Mouse (Mus musculus) left cerebral cortex, adult 18-20 months (tissue): ENCODE data around the gene Rgs3. TPM values are rescaled to one million over a fixed set of nuclear protein-coding genes. Genes with fewer than 3 reads are reported as not detected.

Source experiments
- DNase-seq, 2 experiments: peaks; one replicate each; pipeline ENCODE4 v3.0.0; 2021 to 2022; ENCODE audit warnings: low spot score in 2 of 2, mixed read lengths in 1 of 2
- total RNA-seq, 2 experiments: library from RNA; stranded (reverse); gene quantifications; 2 replicates each; pipeline ENCODE4 v1.2.3; 2021

The Rgs3 gene
- total RNA-seq, 2 experiments from 2014 or later, result 25.7 TPM

- no peak for DNase-seq
These were observed 44.0 kb downstream of the Rgs3 start for GRCm38 (mm10) chr4:62603607-62604006.

DNA sequence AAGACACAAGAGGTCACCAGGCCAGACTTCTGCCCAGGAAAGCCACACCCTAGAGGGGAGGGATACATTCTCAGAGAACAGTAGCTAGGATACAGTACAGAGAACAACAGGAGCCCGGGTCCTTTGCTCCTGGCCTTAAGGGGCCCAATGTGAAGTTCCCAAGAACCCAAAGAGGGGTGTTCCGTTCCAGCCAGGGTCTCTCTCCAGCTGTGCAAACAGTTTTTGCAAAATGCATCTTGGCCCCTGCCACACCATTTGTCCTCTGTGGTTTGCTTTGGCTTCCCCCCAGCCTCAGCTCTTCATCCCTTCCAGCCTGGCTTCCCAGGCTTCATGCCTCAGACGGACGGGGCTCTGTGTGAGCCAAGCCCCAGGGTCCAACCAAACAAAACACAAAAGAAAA lies 44.4 kb downstream of the Rgs3 start:
- no peak for DNase-seq

DNA sequence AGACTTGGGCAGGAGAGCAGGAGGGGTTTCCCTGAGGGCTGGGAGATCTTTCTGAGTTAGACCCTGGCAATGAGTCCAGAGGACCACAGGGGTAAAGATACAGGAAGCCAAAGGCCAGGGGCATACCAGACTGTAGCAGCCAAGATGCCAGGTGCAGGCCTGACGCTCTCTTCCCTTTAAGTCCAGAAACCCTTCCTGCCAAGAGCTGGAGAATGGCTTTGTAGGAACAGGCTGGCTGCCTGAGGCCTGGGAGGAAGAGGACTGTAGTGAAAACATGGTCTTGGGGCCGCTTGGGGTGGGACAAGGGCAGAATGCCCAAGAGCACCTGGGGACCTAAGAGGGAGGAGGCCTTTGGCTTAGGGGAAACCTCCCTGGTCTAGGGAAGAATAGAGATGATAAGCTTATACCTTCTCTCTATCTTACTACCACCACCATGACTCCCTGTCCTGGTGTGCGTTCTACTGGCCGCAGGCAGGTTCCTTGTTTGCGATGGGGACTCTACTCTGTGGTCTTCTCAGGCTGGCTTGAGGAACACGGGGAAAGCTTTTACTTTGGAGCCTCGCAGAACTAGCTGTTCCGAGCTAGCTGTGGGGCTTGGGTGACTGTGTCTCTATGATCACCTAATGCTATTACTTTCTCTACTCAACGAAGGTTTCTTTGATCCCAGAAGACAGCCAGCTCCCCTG lies 46.4 kb downstream of the Rgs3 start:
- no peak for DNase-seq

- no peak for DNase-seq
These were observed 46.9 kb downstream of the Rgs3 start for GRCm38 (mm10) chr4:62606542-62606882.

DNA sequence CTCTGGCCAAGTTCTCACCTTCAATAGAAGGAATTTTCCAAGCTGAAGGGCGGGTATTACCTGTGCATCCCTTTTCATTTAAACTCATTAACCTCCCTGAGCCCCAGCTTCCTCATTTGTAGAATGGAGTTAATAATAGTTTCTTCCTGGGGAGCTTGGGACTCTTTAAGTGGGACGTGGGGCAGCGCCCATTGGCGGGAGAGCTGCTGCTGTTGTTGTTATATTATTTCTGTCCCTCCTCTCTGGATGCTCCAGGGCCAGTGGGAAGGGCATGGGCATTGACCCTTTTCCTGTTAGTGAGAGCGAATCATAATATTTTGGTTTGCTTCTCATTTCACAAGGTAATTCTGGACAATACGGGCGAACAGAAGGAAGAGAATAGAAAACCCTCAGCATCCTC lies 47.3 kb downstream of the Rgs3 start:
- DNase-seq, result no peak

DNA sequence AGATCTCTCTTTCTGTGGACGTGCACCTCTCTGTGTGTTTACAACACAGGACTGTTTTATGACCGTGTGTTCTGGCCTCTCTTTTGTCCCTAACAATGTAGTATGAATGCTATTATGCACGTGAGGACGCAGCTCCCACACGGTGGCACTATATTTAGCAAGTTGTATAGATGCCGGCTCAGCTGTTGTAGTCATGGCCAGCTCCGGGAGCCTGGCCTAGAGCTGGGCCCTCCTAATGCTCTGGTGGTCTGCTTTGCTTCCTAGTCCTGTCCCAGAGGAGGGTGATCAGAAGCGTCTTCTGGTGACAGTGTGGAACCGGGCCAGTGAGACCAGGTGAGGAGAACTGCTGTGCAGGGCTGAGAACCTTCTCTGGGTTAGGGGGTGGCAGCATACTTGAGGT lies 47.7 kb downstream of the Rgs3 start:
- no peak for DNase-seq

GRCm38 (mm10) chr4:62607805-62608204 lies 48.2 kb downstream of the Rgs3 start:
- DNase-seq, result no peak

- DNase-seq, result no peak
These were observed 49.7 kb downstream of the Rgs3 start for GRCm38 (mm10) chr4:62609333-62609732.

DNA sequence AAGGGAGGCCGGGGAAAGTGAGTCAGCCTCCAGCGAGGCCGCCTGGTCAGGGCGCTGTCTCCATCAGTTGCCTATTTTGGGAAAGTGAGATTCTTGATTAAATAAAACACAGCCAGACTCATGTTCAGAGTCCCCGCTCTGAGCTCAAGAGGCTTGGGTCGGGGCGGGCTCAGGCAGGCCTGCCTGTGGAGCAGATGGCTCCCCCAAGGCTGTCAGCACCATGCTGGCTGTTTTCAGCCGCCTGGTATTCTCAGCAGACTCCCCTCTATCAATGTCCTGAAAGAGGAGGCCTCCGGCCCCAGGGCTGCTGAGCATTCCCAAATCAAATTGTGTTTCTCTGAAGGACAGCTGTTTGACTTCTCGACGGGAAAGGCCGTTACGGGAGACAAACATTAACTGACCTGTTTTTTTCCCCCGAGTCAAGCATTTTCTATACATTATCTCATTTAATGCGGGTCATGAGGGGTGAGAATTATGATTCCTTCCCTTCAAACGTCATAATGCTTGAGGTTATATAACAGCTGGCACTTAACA lies 50.6 kb downstream of the Rgs3 start:
- no peak for DNase-seq

DNA sequence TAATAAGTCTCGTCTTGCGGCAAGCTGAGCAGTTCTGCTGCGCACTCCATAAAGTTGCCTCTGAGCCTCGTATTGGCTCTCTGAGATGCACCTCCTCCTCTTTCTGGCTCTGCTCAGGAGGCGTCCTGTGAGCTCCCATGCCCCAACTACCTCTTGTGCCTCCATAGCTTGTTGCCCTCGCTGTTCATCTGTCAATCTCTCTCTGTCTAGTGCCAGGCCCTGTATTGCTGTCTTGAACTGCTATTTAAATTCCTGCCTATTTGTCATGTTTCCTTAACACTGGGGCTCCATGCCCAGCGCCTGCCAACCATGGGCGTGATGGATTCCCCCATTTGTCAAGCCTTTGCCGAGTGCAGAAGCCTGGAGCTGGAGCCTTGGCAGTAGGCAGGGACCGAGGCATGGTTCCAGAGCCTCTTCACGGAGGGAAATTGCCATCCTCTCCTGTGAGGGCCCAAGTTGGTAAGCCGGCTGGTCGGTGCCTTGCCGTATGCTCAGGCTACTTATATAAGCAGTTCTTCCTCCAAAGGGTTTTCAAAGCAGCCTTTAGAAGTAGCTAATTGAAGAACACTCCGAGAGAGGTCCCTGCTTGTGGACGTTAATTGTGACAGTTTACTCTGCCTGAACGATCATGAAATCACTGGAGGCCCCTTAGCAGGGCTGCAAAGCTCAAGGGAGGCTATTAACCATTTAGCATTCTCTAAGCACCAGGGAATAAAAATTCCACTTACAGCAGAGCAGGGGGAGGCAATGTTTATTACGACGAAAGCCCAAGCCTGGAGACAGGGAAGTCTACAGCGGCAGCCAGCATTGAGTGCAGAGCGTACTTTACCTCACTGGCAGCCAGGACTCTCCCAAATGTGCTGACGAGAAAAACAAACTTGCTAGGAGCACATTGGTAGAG lies 53.2 kb downstream of the Rgs3 start:
- peak; percentile 67 to 84 for DNase-seq

DNA sequence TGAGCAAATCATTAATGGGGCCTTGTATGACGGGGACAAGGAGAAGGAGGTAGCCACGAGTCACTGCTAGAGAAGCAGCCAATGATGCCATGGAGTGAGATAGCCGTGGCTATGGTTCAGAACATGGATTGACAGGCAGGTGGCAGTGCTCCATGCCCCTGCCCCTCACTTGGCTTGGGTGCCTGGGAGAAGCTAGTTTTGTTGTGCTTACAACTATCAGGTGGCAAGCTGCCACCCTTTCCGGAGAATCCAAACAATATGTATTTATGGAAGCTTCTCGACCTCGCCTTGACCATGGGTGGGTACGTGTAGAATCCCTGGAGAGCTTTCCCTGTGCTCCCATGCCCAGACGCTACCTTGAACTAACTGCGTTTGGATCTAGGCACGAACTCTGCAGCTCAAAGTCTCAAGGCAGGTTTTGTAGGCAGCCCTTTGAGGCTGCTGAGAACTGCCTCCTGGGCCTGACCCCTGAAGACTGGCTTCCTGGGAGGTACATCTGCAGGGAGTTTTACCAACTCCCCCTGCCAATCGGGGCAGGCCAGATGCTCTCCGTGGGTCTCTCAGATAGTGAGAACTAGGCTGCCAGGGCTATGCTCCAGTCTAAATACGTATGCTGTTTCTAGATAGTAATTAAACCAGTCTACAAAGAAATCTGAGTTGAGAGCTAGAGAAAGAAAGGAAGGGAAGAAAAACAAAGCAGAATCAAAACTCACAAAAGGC lies 54.2 kb downstream of the Rgs3 start:
- DNase-seq, result no peak

DNA sequence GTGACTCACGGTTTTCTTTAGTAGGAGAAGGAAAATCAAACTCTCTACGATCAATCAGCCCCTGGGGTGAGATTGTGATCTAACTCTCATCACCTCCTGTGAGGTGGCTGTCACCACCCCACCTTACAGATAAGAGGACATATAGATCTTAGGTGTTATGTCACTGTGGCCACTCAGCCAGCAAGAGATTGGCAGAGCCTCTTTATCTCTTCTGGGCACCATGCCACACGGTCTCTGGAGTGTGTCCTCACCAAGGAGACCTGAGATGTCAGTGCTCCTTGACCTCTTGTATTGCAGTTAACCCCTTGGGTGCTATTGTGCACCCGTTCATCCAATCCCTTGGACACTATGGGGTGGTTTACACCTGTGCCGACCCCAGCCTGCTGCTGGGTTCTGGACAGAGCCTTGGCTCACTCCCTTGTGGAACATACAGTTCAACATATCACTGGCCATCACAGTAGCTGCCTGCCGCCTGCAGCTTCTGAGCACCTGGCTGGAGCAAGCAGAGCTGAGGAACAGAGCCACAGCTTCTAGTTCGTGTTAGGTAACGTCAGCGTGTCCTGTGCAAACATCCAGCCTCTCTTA lies 58.3 kb downstream of the Rgs3 start:
- DNase-seq, result no peak

- DNase-seq, result no peak
These were observed 59.8 kb downstream of the Rgs3 start for GRCm38 (mm10) chr4:62619232-62619964.

- DNase-seq, result no peak
These were observed 60.3 kb downstream of the Rgs3 start for GRCm38 (mm10) chr4:62619965-62620244.

- no peak for DNase-seq
These were observed 61.5 kb downstream of the Rgs3 start for GRCm38 (mm10) chr4:62621151-62621550.

DNA sequence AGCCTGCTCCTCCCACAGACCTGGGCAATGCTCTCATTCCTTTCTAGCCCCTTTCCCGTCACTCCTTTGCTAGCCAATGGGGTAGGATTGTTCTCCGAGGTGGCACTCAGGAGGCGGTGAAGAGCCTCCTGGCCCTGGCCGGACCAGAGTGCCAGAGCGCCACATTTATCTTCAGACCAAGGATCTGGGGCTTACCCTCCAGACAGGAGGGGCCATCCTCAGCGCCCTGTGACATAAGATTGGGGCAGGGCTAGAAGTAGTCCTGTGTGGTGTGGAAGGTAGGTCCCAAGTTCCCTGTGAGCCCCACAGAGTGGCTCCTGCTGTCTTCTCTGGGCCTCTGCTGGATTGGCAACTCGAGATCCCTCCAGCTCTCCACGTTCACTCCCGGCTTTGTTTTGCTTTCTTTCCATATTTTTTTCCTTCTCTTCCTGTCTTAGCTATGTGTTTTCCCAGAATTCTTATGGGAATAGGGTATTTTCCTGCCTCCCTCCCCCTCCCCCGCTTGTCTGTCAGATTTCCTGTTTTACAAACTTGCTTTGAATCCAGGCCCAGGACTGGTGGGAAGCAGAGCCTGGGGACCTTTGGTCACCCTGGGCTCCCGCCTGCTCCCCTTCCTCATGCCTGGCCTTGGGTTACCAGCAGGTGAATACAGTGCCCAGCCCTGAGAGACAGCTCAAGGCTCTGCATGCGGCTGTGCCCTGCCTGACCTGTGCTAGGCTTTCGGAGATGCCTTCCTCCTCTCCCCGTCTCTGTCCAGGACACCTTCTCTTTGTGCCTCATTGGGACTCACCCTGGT lies 62.4 kb downstream of the Rgs3 start:
- DNase-seq, result no peak

- no peak for DNase-seq
These were observed 63.8 kb downstream of the Rgs3 start for GRCm38 (mm10) chr4:62623251-62624015.

GRCm38 (mm10) chr4:62624679-62625450 lies 65.2 kb downstream of the Rgs3 start:
- no peak for DNase-seq
